Mouse (Mus musculus) 3134 (cell line): ENCODE measurements at regions not wholly inside any gene's neighbourhood (a gene's known extent, or its start where the extent isn't known, plus 50 kb on each side); places are given as distances from the start of the nearest gene placed in this dataset.
"Not testable (repeated sequence)": the region's sequence is repeated elsewhere in the genome, so short reads cannot be mapped to it uniquely, and the experiment has no call there.

Experiments used
- DNase-seq: peaks from one replicate; pipeline ENCODE4 v3.0.0-alpha.2; 2011; ENCODE audit warnings: low spot score; ENCODE audit not compliant: insufficient read length; ENCODE audit errors: extremely low read depth

DNA sequence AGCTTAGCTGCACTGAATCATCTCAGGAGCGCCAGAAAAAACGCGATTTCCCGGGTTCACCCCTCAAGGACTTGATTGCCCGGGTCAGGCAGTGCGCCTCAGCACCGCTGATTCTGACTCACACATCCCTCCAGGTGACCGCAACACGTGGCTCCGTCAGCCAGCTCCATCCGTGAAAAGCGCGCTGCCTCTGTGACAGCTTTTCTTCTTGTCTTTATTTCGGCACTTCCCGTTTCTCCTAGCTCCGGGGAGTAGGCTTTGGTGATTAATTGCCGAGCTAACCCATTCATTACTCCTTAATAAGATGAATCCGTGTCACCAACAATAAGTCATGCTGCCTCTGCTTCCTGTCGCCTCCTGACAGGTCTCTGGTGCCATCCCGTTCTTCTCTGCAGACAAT lies 108.6 kb downstream of the Katnal1 start:
- no peak for DNase-seq

DNA sequence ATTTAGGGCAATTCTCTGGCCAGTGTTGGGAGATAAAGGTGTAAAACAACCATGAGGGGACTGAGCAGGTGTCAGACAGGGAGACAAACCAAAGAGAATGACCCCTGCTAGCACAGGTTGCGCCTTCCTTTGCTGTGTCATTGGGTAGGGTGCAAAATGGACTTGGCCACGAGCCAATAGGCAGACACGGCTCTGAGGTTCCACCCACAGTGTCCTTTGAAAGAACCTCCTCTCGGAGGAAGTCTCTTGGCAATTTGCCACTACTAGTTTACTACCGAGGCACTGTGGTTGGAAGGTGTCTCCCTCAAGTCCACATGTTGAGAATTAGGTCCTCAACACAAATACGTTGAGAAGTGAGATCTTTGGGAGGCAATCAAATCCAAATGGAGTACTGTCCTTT lies 109.7 kb downstream of the Katnal1 start:
- no peak for DNase-seq

DNA sequence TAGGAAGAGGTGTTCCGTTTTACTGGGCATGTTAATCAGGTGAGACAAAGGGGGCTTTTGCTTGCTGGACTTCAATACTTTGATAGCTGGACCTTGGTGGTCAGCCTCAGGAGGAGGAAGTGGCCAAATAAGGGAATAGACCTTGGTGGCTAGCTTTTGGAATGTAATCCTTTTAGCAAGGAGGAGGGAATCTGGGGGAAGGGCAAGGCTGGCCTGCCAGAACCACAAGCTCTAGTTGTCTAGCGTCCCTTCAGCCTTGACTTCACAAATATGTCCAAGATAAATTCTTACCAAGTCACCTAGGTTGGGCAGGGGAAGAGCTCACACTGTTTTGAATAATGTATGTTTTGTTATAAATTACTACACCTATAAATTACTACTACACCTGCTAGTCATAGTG lies 110.4 kb downstream of the Katnal1 start:
- DNase-seq: no peak

DNA sequence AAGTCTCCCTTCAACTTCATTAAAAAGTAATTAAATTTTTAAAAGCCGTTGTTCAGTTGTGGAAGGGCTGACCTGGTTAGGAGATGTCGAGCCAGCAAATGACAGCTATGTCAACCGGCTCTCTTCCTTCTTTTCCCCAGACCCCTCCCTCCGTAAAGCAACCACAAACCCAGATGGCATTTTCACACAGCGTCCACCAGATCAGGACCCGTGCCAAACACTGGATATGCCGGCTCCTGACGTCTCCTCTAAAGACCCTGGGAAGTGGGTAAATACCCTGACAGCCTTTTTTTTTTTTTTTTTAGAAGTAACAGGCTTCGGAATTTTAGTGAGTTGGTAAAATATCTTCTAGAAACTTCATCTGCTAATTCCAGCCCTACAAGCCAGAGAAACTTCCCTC lies 116.3 kb downstream of the Katnal1 start:
- DNase-seq: no peak

DNA sequence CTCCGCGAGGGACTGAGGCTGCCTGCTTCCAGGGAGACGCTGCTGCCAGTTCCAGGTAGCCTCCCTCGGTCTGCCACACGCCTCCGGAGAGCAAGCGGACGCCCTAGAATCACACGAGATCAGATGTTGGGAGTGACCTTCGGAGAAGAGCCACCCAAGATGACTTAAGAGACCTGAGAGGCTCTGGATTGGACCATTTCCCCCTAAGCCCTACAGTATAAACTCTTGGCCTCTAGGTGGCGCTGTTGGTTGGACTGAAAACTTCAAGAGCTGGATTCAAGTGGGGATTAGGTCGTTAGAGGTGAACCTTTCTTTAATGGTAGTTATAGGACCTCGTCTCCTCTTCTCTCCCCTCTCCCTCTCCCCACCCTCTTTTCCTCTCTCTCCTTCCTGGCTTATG lies 117.1 kb downstream of the Katnal1 start:
- peak; percentile 37 for DNase-seq

DNA sequence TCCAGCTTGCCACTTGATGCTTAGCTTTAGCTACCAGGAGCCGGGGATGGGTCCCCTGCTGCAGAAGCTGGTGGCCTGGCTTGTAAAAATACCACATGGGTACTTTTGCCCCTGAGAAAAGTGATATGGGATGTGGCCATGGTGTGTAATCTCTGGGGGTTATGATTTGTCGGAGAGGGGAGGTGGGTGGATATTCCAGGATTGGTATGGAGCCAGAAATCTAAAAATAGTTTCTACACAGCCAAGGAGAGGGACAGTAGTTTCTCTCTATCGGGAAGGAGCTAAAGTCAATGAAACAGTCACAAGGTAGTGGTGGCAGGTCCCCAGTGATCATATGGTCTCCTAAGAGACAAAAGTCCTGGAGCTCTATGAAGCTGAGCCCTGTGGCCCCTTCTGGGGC lies 119.6 kb downstream of the Katnal1 start:
- no peak for DNase-seq

DNA sequence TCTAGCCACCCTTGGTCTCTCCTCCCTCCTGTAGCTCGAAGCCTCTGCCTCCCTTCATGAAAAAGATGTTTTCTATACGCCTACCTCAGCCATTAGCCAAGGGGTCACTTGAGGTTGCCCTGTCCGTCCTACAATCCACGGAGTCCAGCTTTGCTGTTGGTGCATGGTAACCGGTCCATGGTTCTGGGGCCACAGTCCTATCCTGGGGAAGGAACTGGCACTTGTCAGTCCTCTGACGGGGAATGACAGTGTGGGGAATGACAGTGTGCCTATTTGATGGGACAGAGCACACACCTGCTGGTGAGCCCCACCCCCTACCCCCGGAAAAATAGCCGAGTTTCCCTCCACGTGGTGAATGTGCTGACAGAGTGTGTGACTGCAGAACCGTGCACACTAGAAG lies 120.1 kb downstream of the Katnal1 start:
- DNase-seq: no peak

DNA sequence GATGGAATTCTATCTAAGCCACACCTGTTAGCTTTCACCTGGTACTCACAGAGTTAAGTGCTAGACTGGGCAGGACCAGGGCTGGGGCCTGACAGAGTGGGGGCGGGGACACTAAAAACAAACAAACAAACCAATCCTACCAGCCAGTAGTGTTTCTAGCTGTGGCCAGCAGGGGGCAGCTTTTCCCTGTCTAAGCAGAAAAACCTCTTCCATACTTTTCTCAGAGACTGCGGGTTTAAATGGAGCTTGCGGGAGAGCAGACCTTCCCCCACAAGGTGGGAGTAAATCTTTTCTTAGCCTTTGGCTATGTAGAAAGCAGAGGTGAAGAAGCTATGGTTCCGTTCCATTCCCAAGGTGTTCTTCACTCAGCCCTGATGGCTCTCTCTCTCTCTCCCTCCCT lies 120.7 kb downstream of the Katnal1 start:
- DNase-seq: no peak

DNA sequence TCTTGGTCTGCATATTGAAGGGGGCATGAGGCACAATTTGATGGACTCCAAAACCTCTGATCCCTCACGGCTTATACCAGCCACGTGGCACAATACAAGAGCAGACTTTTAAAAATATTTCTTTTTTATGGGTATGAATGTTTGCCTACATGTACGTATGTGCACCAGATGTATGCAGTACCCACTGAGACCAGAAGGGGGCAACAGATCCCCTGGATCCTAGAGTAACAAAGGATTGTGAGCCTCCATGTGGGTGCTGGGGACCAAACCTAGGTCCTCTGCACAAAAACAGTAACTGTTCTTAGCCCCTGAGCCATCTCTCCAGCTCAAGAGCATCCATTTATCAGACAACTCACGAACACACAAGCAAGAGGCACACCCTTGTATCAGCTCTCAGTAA lies 121.5 kb downstream of the Katnal1 start:
- no peak for DNase-seq

DNA sequence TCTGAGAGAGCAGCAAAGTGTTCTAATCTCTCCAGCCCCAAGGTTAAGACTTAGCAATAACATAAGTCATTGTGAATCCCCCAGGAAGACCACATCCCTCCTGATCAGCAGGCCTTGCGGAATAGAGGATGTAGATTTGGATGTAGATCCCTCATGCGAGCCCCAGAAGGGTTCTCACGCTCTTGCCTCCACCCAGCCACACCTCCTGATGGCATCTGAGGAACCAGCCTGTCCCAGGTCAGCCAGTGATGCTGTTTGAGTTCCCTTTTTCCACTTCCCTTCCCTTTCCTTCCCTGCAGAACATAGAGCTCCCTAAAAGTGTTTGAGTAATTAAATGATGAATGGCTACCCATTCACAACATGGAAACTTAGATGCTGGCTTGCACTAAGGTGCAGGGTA lies 124.1 kb downstream of the Katnal1 start:
- no peak for DNase-seq

DNA sequence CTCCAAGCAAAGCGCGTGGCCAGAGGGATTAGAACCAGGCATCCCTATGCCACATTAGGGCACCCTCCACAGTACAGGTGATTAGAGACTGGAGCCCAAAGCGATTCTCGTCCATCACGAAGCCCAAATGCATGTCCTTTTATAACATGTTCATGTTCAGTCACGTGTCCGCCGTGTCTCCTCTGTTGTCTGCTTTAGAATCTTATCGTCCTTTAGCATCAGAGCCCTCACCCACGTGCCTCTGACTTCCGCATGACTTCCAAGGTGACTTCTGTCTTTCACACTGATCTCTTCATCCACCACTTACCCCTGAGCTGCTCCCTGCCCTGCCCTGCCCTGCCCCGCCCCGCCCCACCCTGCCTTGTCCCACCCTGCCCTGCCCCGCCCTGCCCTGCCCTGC lies 125.3 kb downstream of the Katnal1 start:
- no peak for DNase-seq

DNA sequence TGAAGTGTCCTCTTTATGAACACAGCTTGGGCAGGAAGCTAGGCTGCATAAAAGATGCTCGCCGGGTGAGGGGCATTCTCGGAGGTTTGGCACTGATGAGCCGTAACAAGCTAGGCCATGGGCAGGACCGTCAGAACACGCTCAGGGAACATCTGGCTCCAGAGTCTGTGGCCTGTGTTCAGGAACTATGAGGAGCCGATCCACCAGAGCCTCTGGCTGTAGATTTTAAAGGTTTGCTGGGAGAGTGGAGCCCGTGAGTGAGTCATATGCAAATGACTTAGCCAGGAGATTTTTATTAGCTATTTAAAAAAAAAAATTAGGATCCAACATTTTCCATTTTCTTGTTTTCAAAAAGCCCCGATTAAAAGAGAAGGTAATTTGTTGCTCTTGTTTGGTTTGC lies 126.4 kb downstream of the Katnal1 start:
- DNase-seq: peak; percentile 42

DNA sequence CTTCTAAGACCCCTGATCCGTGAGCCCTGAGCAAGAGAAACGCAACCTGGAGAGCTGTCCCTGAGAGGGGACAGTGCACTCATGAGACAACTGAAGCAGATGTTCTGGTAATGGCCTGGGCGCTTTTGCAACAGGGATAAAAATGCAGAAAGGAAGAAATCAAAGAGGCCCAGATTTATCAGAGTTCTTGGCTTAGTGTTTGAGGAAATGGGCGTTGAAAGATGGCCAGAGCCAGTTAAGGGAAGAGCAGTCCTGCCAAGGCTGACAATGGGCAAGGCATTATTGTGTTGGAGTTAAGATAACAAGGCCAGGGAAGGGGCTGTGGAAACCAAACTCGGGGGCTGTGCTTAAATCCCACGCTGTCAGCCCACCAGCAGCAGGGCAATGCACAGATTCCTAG lies 130.6 kb downstream of the Katnal1 start:
- no peak for DNase-seq

DNA sequence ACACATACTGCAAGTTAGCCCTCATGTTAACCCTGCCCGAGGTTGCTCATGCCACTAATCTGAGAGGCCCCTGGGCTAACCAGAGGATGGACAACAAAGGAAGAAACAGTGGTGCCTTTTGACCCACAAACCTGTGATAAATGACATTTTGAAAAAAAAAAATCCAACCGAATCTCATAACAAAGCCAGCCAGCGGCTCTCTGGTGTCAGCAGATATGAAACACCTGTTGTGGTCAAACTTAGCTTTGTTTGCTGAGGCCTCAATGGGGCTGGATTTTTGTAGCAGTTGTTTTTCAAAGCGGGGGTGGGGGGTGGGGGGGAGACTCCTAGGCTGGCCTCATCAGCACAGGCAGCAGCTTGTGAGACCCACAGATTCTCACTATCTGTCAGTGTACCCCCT lies 133.0 kb downstream of the Katnal1 start:
- no peak for DNase-seq

DNA sequence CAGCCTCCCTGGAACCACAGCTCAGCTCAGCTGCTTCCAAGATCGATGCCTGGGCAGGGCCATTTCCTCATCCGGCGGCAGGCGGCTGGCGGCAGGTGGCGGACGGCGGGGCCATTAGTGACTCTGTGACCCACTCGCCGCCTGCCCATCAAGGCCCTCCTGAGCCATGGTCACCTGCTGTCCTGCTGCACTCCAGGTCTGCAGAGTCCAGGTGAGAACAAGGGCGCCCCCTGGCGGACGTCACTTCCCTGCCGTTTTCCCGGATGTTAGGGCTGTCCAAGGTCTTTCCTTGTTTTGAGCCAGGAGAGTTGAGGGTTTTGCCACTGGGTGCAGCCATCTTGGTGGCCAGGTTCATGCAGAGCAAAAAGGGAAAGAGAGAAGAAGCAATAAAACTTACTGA lies 134.7 kb downstream of the Katnal1 start:
- DNase-seq: no peak

DNA sequence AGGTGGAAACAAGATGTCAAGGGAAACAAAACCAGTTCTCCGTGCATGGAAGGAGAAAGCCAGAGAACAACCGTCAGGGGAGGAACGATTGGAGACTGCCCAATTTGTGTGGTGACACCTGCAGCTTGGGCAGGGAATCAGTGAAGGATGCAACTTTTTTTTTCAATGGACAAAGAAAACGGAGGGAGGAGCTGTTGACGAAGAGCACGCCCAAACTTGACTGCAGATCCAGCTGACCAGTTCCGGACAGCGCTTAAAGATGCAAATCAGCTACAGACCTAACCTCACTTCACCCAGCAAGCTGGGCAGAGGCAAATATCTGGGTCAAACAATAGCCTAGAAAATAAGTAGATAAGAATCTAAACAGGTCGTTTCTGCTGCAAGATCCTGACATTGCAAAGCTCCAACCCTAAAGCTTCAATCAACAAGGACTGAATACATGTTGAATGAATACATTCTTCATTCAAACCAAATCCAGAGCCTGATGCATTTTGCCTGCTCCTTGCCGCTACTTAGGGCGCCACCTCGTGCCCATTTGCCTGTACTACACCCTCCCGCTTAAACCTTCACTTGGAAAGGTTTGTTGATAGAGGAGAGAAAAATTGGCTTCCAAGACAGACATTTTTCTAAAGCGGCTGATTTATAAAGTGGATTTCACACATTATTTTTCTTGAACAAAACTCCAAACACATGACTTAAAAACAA lies 136.2 kb downstream of the Katnal1 start:
- DNase-seq: no peak

DNA sequence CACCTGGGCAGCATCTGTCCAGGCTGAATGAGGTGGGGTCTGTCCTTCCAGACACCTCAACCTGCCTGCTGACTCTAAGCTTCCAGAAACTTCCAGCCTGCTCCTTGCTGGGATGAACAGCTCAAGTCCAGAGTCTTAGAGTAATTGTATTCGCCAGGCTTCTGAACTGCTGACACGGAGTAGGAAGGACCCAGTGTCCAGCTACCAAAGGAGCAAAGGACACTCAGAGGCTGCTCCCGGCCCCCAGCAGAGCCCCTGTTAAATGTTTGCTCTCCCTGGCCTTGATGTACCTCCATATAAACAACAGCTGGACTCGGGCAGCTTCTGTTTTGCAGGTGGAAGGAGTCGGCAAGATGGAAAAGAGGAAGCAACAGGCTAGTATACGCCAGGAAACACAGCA lies 137.5 kb downstream of the Katnal1 start:
- no peak for DNase-seq

DNA sequence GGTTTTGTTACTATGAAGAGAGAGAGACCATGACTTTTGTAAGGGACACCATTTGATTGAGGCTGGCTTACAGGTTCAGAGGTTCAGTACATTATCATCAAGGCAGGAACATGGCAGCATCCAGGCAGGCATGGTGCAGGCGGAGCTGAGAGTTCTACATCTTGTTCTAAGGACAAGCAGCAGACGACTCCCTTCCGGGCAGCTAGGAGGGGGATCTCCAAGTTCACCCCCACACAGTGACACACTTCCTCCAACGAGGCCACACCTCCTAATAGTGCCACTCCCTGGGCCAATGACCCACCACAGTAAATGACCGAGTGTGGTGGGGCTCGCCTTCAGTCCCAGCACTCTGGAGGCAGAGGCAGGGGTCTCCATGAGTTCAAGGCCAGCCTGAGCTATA lies 138.8 kb downstream of the Katnal1 start:
- DNase-seq: not testable (repeated sequence)

DNA sequence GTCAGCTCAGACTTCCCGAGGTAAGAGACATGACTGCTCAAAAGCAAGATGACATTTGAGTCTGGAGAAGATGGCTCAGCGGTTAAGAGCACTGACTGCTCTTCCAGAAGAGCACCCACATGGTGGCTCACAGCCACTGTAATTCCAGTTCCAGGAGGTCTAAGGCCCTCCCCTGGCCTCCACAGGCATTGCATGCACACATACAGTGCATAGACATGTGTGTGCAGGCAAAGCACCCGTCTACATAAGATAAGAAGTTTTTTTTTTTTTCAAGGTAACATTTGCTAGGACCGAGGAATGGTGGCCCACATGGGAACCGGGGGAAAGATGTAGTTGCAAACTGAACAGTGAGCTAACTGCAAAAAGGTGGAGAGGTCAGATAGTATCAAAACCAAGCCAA lies 139.3 kb downstream of the Katnal1 start:
- no peak for DNase-seq

DNA sequence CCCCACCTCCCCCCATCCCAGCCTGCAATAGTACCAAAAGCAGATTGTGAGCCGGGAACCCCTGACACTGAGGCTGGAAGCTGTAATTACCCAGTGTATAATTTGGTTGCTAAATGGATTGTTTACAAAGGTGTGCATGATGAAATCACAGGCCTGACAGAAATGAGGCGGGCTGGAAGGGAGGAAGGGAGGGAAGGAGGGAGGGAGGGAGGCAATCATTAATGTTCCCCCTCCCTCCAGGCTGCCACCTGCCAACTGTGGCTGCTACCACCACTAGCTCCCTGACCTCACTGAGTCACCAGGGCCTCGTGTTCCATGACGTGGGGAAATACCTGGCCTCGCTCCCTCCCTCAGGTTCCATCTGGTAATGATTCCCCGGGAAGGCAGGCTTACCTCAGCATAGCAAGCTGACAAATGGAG lies 140.0 kb downstream of the Katnal1 start:
- peak; percentile 25 for DNase-seq

DNA sequence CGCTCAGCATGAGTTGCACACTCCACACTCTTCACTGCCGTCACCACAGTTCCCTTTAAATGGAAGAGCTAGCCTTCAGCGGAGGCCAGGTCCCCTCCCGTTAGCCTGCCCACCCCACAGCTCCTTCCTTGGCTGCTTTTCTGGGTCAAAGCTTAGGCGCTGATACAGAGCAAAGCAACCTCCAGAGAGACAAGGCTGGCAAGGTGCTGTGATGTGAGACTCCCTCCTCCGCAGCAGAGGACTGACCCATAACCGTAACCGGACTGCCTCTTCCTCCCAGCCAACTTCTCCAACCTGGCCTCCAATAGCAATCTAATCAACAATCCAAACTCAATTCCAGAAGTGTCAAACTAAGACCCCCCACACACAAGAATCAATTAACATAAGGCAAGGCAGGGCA lies 140.4 kb downstream of the Katnal1 start:
- no peak for DNase-seq

DNA sequence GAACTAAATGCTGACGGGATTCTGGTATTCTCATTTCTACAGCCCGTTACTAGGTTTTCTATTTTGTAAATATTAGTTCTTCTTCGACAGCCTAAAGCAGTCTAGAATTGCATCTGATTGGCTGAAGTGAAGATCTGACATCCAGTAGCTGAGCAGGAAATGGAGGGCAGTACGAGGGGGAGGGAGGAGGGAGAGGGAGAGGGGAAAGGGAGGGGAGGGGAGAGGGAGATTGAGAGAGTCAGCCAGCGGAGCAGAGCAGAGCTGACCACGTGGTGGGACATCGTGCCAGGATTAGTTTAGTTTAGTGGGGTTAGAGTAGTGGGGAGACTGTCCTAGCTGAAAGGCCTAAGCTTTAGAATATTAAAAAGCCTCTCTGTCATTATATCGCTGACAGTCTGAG lies 141.8 kb downstream of the Katnal1 start:
- no peak for DNase-seq

DNA sequence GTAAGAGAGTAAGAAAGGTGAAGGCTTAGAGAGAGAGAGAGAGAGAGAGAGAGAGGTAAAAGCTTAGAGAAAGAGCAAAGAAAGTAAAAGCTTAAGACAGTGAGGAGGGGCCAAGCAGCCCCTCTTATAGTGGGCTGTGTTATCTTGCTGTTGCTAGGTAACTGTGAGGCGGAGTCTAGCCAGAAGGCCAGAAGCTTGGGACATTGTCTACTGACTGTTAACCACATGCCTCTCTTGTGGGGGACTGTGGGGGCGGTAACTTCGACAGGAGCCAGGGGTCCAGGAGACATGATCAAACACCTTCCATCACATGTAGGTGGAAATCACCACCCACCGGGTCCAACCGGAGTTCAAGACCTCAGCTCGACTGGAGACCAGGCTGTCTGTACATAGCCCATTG lies 148.0 kb downstream of the Katnal1 start:
- DNase-seq: not testable (repeated sequence)
